Mouse (Mus musculus) CD8-positive naive resting alpha-beta T cell, adult 2 months (primary cell): ENCODE data around the gene Tuba1c.
"Not testable (repeated sequence)": the region's sequence is repeated elsewhere in the genome, so short reads cannot be mapped to it uniquely, and the experiment has no call there.

ENCODE experiments used
- DNase-seq, 2 experiments: peaks; one replicate each; pipeline ENCODE4 v3.0.0; 2022; ENCODE audit warnings: low read depth in 2 of 2, low spot score in 2 of 2

Gene Tuba1c

DNA sequence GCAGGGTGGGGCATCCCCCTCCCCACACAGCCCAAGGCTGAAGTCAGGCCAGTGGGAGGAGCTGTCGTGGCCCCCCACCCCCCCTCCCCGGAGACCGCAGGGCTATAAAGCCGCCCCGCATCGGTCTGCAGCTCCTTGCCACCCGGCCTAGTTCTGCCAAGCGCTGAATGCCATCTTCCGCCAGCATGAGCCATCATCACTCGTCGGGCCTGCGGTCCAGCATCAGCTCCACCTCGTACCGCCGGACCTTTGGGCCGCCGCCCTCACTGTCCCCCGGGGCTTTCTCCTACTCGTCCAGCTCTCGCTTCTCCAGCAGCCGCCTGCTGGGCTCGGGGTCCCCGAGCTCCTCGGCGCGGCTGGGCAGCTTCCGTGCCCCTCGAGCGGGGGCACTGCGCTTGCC lies 25.3 kb downstream of the Tuba1c start, which contains the start of gene Prph:
Gene Prph (plus strand): TSS at position 135 of the 400 bp plus-strand sequence.
- no peak for DNase-seq

DNA sequence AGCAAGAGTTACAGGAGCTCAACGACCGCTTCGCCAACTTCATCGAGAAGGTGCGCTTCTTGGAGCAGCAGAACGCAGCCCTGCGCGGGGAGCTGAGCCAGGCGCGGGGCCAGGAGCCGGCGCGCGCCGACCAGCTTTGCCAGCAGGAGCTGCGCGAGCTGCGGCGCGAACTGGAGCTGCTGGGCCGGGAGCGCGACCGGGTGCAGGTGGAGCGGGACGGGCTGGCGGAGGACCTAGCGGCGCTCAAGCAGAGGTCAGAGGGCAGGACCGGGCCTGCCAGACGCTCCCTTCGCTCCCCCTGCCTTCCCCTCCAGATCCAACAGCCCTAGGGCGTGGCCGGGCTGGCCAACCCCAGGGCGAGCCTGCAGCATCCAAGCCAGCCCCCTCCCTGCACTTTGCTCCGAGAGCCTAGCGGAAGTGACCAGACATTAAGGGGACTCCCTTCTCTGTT lies 25.8 kb downstream of the Tuba1c start:
- DNase-seq, result no peak

DNA sequence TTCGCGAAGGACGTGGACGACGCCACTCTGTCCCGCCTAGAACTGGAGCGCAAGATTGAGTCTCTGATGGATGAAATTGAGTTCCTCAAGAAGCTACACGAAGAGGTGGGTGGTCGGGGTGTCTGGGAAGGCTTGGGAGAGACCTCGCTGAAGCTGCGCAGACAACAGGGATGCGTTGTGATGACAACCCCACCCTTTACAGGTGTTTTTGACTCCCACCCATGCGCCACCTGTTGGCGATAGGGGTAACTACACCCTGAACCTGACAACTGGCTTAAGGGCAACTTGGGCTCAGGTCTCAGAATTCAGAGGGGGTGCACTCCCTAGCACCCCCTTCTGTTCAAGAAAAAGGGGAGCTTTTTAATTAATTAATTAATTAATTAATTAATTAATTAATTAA lies 26.6 kb downstream of the Tuba1c start:
- DNase-seq, result peak; percentile 31 to 58

DNA sequence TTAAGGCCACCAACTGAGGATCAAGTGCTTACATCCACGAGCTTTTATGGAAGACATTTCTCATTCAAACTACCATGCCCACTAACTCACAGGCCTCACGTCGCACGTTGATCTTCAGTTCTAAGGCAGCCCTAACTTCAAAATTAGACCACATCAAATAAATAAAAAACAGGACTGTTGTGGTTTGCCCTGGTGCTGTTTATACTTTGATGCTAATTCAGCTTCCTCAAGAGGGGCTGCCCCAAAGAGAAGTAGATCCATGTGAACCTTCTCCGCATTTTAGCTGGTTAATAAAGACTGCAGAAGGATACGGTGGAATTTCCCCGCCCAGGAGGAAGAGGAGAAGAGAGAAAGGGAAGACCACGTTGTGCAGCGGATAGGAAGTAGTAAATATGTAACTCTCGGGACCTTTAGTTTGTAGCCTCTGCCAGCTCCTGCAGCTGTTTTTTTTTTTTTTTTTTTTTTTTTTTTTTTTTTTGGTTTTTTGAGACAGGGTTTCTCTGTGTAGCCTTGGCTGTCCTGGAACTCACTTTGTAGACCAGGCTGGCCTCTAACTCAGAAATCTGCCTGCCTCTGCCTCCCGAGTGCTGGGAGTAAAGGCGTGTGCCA lies 36.0 kb downstream of the Tuba1c start:
- no peak for DNase-seq

DNA sequence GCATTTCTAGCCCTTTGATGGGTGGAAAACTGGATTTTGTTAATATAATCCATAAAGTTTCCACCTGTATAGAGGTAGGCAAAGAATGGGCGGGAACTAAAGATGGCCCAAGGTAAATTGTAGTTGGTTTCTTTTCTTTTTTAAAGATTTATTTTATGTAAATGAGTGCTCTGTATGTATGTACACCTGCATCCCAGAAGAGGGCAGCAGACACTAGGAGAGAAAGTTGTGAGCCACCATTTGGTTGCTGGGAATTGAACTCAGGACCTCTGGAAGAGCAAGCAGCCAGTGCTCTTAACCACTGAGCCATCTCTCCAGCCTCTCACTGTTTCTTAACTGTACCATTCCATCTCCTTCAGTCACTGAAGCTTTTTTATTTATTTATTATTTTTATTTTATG lies 42.3 kb downstream of the Tuba1c start:
- DNase-seq, result no peak

DNA sequence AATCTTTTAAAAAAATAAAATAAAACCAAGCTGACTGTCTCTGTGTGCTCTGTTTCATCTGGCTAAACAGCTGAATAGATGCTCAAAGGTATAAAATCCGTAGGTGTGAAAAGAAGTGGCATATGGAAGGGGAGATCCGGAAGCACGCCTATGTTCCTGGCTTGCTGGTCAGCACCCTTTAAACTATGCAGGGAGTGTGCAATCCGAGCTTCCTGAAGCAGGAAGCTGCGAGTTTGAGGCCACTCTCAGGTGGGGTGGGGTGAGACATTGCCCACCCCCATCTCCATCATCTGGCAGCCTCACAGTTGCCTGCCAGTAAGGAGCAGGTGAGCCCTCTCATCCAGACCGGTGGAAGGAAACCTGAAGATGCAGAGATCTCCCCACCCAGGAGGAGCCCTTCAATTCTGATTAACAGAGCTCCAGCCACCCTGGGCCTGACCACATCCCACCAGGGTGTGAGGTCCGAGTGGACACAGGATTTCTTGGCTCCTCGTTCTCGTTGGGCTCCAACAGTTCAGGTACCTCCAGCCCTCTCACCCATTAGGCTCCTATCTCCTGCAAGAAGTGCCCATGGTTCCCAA lies 44.4 kb downstream of the Tuba1c start, which contains the start of gene Troap:
Gene Troap (plus strand): TSS at position 557 of the 581 bp plus-strand sequence.
- DNase-seq, result no peak

DNA sequence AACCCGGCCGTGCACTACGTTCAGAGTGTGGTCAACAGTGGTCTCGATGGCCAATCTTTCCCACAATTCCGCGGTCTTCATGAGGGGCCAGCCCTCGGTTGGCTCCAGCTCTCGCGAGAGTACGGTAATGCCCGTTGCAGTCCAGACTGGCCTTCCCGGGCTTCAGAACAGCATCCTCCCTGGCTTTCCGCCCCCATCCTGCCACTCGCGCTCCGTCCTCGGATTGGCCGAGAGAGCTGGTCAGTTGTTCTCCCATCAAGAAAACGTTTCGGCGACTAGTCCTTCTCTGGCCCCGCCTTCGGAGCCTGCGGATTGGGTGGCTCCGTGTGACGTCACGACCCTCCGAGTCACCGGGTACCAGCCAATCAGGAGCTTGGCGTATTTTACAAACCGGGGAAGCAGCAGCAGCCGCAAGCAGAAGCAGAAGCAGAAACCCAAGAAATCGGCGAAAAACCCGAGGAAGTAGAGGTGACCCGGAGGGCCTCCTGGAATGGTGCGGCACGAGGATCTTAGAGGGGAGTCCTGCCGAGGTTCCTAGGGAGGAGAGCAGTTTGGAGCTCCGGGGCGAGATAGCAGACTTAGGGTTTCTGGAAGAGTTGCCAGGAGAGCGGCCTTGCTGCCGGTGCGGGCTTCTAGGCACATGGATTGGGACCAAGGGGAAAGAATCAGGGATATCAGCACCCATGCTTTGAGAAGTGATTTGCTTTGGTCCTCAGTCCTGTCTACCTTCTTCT lies 45.1 kb downstream of the Tuba1c start:
- DNase-seq, result peak; percentile 88 to 92

DNA sequence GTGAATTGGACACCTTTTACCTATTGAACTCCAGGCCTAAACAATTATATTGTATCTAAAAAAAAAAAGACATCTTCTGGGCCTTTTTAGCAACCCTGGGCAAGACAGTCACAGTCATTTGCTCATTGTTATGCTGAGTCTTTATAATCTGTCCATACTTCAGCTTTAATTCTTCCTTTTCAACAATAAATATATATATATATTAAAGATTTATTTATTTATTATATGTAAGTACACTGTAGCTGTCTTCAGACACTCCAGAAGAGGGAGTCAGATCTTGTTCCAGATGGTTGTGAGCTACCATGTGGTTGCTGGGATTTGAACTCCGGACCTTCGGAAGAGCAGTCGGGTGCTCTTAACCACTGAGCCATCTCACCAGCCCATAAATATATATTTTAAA lies 46.3 kb downstream of the Tuba1c start:
- not testable (repeated sequence) for DNase-seq

DNA sequence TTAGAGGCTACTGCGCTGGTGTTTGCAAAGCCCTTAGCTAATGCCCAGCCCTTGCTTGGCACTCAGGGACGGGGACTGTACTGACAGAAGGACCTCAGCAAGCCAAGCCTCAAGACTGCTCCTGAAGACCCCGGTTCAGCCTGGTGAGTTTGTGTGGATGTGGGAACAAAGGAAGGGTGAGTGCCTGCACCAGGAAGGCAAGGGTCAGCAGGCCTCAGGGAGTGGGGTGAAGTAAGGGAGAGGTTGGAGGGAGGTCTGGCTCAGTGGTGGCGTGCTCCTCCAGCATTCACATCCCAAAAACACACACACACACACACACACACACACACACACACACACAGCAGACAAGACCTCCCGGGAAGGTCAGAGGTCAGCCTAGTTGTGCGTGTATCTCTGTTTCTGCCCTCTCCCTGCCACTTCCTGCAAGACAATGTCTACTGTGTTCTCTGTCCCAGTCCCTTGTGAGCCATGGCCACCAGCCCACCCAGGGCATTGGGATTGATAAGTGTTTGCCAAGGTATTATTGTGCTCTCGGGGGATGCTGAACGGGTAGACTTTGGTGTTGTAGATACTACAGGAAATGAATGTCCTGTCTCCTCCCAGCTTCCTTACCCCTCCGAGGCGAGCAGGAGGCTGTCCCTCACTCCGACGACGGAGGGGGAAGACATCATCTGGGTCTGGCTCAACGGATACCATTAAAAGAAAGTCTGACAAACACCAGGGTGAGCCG lies 48.7 kb downstream of the Tuba1c start:
- DNase-seq, result no peak

DNA sequence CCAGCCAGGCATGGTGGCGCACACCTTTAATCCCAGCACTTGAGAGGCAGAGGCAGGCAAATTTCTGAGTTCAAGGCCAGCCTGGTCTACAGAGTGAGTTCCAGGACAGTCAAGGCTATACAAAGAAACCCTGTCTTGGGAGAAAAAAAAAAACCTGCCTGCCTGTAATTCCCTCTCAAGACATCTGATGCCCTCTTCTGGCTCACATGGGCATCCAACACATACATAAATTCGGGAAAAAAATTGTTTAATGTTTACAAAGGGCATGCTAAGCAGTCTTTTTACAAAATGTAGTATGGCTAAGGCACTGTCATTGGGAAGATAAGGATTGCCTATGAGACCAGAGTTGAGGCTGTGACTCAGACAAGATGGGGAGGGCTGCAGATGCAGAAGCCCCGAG lies 50.1 kb downstream of the Tuba1c start:
- DNase-seq, result no peak

DNA sequence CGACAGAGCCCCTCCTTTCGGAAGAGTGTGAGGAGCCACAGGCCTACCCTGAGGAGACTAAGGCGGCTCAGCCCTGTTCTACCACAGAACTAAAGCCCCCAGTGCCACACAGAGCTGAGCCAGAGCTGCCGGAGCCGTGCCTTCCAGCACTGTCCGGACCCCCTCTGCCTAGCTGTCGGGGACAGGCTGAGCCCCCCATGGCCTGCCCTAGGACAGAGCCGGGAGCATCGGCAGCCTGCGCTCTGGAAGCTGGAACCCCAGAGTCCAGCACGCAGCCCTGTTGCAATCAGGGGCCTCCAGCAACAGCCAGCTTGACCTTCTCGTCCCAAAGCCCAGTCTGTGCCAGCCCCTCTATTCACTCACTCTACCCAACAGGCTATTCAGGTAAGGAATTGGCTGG lies 52.6 kb downstream of the Tuba1c start:
- DNase-seq, result no peak

DNA sequence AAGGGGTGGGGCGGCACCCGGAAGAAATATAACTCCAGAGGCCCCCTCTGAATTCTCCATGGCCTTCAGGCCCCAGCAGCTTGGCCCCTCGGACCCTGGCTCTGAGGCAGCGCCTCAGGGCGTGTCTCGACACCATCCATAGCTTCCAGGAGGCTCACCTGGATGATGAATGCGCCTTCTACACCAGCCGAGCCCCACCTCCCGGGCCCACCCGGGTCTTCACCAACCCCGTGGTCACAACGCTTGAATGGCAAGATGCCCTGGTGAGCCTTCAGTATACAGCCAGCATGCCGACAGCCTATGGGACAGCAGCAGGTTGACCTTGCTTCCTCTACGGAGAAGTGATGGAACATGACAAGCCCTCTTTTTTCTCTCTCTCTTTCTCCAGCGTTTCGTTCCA lies 53.1 kb downstream of the Tuba1c start:
- no peak for DNase-seq

DNA sequence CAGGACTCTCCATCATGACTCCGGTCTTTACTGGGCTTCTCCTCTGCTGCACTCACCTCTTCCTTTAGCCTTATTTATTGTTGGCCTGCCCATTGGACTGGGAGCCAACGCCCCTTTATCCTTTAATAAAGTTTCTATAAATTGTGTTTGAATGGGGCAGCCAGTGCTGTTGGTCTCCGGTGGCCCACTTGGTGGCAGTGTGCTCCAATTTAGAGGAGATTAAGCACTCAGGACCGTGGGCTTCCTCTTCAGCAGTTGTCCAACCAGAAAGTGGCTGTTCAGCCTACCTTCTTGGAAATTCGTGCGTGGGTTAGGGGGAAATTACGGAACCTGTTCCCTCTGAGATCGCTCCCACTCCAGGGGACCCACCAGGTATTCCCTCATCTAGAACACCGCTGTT lies 53.6 kb downstream of the Tuba1c start:
- no peak for DNase-seq

DNA sequence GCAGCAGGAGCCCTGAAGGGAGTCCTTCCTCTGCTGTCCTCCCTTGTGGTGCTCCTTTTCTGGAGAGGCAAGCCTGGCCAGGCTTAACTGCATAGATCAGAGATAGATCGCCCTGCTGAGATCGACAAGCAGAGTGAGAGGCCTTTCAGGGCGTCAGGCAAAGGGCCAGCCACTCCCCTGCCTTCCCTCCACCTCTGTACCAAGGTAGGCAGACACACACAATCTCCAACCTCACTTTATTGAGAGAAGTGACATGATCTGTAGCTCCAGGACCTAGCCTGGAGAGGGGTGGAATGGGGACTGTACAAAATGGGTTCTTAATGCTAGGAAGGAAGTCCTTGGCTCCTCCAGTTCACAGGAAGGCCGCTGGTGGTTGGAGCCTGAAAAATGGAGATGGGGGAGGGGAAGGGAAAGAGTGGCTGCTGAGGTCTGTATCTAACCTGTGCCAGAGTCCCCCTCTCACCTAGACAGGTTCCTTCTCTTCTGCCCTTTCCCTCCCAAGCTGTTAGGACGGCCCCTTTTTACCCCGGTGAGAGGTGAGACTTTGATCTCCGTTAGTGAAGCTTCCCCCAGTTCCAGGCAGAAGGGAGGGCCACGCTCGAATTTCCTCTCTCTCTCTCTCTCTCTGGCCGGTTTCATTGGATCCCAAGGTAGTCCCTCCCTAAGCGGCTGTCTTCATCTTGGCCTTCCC lies 54.3 kb downstream of the Tuba1c start:
- DNase-seq, result no peak

DNA sequence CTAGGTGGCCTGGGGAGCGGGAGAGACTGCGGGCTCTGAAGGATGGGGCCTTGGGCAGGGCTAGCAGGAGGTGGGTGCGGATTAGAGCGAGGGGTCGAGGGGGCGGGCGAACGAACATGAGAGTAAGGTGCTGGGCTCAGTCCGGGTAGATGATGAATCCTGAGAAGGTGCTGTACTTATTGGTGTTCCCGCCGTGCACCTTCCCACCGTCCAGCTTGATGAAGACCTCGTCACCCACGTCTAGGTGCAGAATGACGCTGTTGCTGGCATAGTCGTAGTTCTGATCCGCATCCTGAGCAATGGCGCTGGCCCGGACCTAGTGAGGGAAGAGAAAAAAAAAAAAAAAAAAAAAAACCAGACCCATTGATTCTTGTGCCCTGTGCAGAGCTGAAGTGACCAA lies 54.9 kb downstream of the Tuba1c start:
- no peak for DNase-seq

DNA sequence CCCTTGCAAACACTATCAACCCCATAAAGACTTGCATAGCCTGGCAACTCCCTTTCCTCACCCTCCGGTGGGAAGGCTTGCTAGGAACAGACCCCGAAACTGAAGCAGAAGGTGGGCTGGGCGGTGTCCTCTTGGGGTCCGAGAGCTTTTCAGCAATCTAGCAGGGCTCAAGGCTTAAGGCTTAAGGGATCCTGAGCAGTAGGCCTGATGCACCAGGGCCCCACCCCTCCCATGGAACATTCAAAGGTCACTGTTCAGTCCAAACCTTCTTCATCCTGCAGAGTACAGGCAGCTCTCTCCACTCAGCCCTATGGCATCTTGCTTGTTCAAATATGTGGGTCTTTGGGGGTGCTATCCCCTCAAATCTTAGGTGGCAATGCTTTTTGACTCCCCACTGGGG lies 56.3 kb downstream of the Tuba1c start:
- DNase-seq, result no peak

DNA sequence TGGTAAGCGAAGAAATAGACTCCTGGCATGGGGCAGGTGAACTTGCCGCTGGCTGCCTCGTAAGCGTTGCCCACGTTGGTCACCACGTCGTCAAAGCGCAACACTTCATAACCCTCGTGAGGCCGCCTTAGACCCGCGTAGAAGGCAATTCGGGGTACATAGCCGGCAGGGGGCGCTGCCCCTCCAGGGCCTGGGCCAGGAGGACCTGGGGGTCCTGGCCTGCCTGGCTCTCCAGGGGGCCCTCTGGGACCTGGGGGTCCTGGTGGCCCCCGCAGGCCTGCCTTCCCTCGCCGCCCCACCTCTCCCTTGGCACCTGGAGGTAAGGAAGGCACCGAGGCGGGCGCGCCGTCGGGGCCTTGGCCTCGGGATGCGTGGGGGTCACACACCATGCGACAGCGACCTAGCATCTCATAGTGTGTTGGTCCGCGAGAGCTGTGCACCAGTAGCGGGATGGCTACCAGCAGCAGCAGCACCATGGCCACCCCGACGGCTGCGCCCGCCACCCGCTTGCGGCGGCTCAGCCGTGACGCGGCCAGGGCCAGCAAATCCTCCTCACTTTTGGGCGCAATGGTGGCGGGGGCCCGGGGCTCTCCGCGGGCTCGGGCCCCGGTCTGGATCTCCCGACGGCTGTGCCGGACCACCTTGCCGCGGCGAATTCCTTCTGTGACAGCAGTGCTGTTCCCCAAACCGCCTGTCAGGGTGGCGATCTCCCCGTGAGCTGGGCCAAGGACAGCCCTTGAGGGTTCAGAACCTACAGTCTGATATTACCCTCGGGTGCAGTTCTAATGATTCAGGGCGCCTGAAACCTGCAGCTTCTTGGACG lies 57.8 kb downstream of the Tuba1c start, which contains the start of gene C1ql4:
Gene C1ql4 (minus strand): TSS at position 565 of the 823 bp plus-strand sequence.
- DNase-seq, result peak; percentile 35 to 46
